Mouse (Mus musculus) yolk sac, embryonic 10.5 days (tissue): ENCODE measurements at regions not wholly inside any gene's neighbourhood (a gene's known extent, or its start where the extent isn't known, plus 50 kb on each side); places are given as distances from the start of the nearest gene placed in this dataset.
A peak's percentile ranks its signal among the peaks of the same experiment; 100 is the strongest.

Experiments used
- DNase-seq: peaks from one replicate; pipeline ENCODE4 v3.0.0-alpha.2; 2017; ENCODE audit warnings: low spot score

GRCm38 (mm10) chr4:34226089-34226840, 176.3 kb upstream of the Spaca1 start:
- no peak for DNase-seq

- no peak for DNase-seq
Measured at GRCm38 (mm10) chr4:34226886-34227285, 176.9 kb upstream of the Spaca1 start.

GRCm38 (mm10) chr4:34227611-34228010, 177.6 kb upstream of the Spaca1 start:
- DNase-seq: no peak

GRCm38 (mm10) chr4:34231270-34231669, 181.3 kb upstream of the Spaca1 start:
- peak; percentile 23 for DNase-seq

GRCm38 (mm10) chr4:34234204-34234603, 184.2 kb upstream of the Spaca1 start:
- no peak for DNase-seq

GRCm38 (mm10) chr4:34234645-34235044, 184.7 kb upstream of the Spaca1 start:
- no peak for DNase-seq

- DNase-seq: no peak
Measured at GRCm38 (mm10) chr4:34237791-34238190, 187.8 kb upstream of the Spaca1 start.

GRCm38 (mm10) chr4:34239624-34240023, 189.6 kb upstream of the Spaca1 start:
- no peak for DNase-seq

GRCm38 (mm10) chr4:34241060-34241571, 191.1 kb upstream of the Spaca1 start:
- DNase-seq: no peak

GRCm38 (mm10) chr4:34241673-34242072, 191.7 kb upstream of the Spaca1 start:
- no peak for DNase-seq

- DNase-seq: no peak
Measured at GRCm38 (mm10) chr4:34259444-34259843, 209.5 kb upstream of the Spaca1 start.

- no peak for DNase-seq
Measured at GRCm38 (mm10) chr4:34260468-34260867, 210.5 kb upstream of the Spaca1 start.

GRCm38 (mm10) chr4:34261809-34262208, 211.8 kb upstream of the Spaca1 start:
- DNase-seq: no peak

- DNase-seq: no peak
Measured at GRCm38 (mm10) chr4:34264431-34264830, 214.4 kb upstream of the Spaca1 start.

- no peak for DNase-seq
Measured at GRCm38 (mm10) chr4:34274316-34274715, 224.3 kb upstream of the Spaca1 start.

- peak; percentile 9 for DNase-seq
Measured at GRCm38 (mm10) chr4:34275372-34275771, 225.4 kb upstream of the Spaca1 start.

- no peak for DNase-seq
Measured at GRCm38 (mm10) chr4:34302504-34303108, 248.1 kb upstream of the Akirin2 start.

- no peak for DNase-seq
Measured at GRCm38 (mm10) chr4:34308921-34309563, 241.7 kb upstream of the Akirin2 start.

GRCm38 (mm10) chr4:34310061-34310642, 240.6 kb upstream of the Akirin2 start:
- no peak for DNase-seq

GRCm38 (mm10) chr4:34315848-34316247, 234.9 kb upstream of the Akirin2 start:
- DNase-seq: no peak

- DNase-seq: no peak
Measured at GRCm38 (mm10) chr4:34322841-34323240, 227.9 kb upstream of the Akirin2 start.

- DNase-seq: no peak
Measured at GRCm38 (mm10) chr4:34328151-34328785, 222.5 kb upstream of the Akirin2 start.
